Mouse (Mus musculus): ENCODE measurements at regions not wholly inside any gene's neighbourhood (a gene's known extent, or its start where the extent isn't known, plus 50 kb on each side); places are given as distances from the start of the nearest gene placed in this dataset.

DNA sequence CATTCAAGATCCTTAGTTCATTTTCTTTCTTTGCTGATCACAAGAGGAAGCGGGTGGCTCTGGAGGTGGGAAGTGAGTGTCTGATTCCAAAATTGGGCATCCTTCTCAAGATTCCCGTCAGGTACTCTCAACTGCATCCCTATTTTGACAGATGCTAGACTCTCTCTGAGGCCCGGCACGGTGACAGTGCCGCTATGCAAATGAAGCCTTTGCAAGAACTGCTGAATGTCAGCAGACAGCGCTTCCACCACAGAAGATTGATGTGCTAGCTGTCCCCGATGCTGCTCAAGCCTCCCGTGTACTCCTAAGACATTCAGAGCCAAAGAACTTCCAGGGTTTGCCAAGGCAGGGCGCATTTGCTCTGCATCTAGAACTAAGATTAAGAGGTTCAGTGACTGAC is 50.9 kb upstream of the Cpne4 start:
- TF ChIP-seq CTCF (IDR thresholded peaks at IDR 0.05): no peak
- TF ChIP-seq POLR2A (IDR thresholded peaks at IDR 0.05; ENCODE audit: insufficient read depth, low read depth, low read length): no peak
- TF ChIP-seq EP300 (IDR thresholded peaks at IDR 0.05; ENCODE audit: insufficient read depth, low read depth, low read length): no peak

All from heart, adult 2 months (tissue).